Mouse (Mus musculus) left cerebral cortex, postnatal 10 days (tissue): ENCODE measurements at regions not wholly inside any gene's neighbourhood (a gene's known extent, or its start where the extent isn't known, plus 50 kb on each side); places are given as distances from the start of the nearest gene placed in this dataset. TPM values are rescaled to one million over a fixed set of nuclear protein-coding genes. Genes with fewer than 3 reads are reported as not detected.

Experiments
- microRNA-seq: library from miRNA; unstranded; fragments of <30 nt; microRNA quantifications from one replicate; pipeline ENCODE4 v1.2.0, GENCODE M21; 2022

Small RNA genes in the stretch of these regions (microRNA-seq; reads per million reads assigned to microRNA genes)
- not detected for gene Mir195b
